Mouse (Mus musculus) central nervous system, embryonic 18 days (tissue): ENCODE results near the gene Otud3. TPM values are rescaled to one million over a fixed set of nuclear protein-coding genes. Genes with fewer than 3 reads are reported as not detected.

Experiments
- polyA plus RNA-seq: library from polyadenylated mRNA; depleted of rRNA; stranded (reverse); fragments of >200 nt; gene quantifications from 2 replicates; pipeline ENCODE4 v1.2.3, GENCODE M21; 2012; rRNA removed

The Otud3 gene
- polyA plus RNA-seq = 7.9 and 8.1 TPM in 2 replicates

DNA sequence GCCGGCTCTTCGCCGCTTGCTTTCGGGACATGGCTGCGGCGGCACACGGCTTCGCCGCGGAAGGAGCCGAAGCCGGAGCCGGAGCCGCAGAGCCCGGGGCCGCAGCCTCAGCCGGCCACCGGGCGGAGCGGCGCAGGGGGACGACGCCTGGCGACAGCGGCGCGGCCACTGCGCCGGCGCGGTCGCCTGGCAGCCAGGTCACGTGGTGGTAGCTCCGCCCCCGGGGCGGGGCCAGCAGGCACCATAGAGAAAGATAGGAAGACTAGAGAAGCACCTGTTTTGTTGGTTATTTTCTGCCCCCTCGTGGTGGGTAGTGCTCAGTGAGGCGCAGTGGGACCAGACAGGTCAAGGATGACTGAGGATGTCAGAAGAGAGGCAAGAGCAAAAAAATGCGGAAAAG lies at the start of gene Otud3:
Gene Otud3 (minus strand): TSS at position 149 of the 400 bp plus-strand sequence.

GRCm38 (mm10) chr4:138877731-138878130 lies 36.0 kb downstream of the Otud3 start, which contains the start of gene Pla2g2e:
Gene Pla2g2e (plus strand): TSS chr4:138877942.

DNA sequence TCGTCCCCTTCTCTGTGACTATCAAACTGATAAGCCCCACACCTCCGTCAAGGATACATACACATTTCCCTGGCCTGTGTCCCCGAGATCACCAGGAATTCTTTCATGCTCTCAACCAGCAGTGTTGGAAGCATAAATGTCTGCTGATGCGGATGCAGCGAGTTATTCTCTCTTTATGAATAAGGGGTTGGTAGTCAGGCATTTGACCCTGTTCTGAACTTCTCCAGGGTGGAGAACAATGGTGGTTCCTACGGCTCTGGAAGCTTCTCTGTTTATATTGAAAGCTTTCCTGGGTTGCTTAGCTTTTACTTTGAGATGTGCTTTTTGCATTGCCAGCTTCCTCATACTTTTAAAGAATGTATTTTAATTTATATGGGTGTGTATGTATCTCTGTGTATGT lies 39.9 kb downstream of the Otud3 start, which contains the start of gene Gm13030:
Gene Gm13030 (minus strand): TSS at position 101 of the 400 bp plus-strand sequence.

DNA sequence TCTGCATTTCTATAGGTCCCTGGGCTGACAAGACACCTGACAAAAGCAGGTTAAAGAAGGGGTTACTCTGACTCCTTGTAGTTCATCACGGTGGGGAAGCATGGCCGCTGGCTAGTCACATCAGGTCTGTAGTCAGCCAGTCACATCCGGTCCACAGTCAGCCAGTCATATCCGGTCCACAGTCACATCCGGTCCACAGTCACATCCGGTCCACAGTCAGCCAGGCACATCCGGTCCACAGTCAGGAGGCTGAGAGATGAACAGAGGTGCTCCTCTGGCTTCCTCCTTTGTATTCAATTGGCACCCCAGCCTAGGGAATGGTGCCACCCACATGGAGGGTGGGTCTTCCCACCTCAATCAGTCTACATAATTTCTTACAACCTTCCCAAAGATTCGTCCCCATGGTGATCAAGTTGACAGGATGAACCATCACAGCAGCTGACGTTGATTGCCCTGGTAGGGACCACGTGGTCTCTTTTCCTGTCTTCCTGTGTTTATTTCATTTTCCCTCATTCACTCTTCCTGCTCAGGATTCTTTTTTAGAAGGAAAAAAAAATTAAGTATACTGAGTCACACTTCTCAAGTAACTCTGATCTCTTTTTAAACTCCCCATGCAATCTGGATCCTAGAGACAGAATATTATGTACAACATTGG lies 50.3 kb downstream of the Otud3 start, which contains the start of gene Pla2g5:
Gene Pla2g5 (minus strand): TSS at position 139 of the 655 bp plus-strand sequence.

Other genes with a start within 250 kb of the Otud3 start
- gene Pla2g2c, start 189.2 kb downstream of the Otud3 start, polyA plus RNA-seq = 0.16 and 0.27 TPM in 2 replicates
- gene Ubxn10, start 176.8 kb downstream of the Otud3 start, polyA plus RNA-seq = 2.6 and 3.6 TPM in 2 replicates
- gene Pla2g2f, start 156.3 kb downstream of the Otud3 start, polyA plus RNA-seq = 0.05 and 0.25 TPM in 2 replicates
- 0.08 and 0.09 TPM in 2 replicates for gene Pla2g2d, start 138.2 kb downstream of the Otud3 start, polyA plus RNA-seq
- gene Pla2g5, start 50.5 kb downstream of the Otud3 start, polyA plus RNA-seq = 0.84 and 1.0 TPM in 2 replicates
- gene Gm13030, start 40.0 kb downstream of the Otud3 start, polyA plus RNA-seq = not detected in 2 replicates
- 0.47 TPM in 1 of 2 replicates, not detected in the other for gene Pla2g2e, start 36.0 kb downstream of the Otud3 start, polyA plus RNA-seq
- gene Rnf186, start 53.2 kb upstream of the Otud3 start, polyA plus RNA-seq = not detected in 2 replicates
- 1.0 TPM in 2 replicates for gene Tmco4, start 58.9 kb upstream of the Otud3 start, polyA plus RNA-seq
- 3.9 and 4.5 TPM in 2 replicates for gene Htr6, start 161.6 kb upstream of the Otud3 start, polyA plus RNA-seq
- gene Nbl1, start 179.0 kb upstream of the Otud3 start, polyA plus RNA-seq = 32.1 and 34.1 TPM in 2 replicates
- 180 and 183 TPM in 2 replicates for gene Minos1, start 217.2 kb upstream of the Otud3 start, polyA plus RNA-seq